Mouse (Mus musculus) inflammation-experienced regulatory T-cells, adult 6 months (primary cell): ENCODE data around the gene Rfx4. TPM values are rescaled to one million over a fixed set of nuclear protein-coding genes. Genes with fewer than 3 reads are reported as not detected.

Experiments
- ATAC-seq: one replicate; pipeline ENCODE4 v1.8.0; 2017
- polyA plus RNA-seq, 3 experiments: library from polyadenylated mRNA; unstranded; fragments of 100-300 nt; shearing (Covaris generic); gene quantifications; one replicate each; pipeline ENCODE4 v1.2.1; 2017

Gene Rfx4
- polyA plus RNA-seq, 3 experiments from 2014 or later, result 0.18 TPM; not detected in 2

DNA sequence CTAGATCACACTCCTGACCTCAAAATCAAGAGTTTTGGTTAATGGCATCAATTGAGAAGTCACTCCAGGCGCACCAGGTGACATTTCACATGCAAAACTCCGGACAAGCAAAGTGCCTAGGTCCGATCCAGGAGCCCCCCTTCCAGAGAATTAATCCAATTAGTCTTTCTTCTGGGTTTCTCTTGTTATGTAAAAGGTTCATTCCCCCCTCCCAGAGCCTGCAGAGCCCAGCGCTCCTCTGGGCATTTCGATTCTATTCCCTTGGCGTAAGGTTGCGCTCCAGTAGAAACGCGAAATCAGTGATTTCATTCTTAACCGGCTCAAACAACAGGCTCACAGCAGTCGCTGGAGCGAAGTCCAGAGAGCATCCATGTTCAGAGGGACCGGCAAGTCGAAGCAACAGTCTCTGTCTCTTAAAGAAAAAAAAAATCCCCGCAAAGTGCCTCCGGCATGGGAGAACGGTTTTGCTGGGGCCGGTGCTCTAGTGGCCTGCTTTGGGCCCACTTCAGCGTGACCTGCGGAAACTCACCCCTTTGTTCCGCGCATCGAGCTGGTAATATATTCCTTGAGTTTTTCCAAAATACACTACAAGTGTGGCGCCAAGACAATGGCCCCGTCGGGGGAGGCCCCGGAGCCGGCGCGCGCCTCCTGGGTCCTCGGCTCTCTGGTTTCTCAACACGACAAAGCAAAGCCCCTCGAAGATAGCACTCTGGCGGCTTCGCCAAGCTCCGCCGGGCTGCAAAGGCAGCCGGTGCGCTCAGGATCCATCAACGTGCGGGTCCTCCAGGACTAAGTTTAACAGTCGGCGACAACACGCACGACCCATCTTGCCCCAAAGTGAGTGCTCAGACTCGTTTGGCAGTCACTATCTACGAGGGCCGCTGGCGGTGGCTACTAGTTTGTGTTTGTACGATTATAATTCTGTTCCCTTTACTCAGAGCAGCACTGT, 2.9 kb downstream of the Rfx4 start:
- no peak for ATAC-seq

DNA sequence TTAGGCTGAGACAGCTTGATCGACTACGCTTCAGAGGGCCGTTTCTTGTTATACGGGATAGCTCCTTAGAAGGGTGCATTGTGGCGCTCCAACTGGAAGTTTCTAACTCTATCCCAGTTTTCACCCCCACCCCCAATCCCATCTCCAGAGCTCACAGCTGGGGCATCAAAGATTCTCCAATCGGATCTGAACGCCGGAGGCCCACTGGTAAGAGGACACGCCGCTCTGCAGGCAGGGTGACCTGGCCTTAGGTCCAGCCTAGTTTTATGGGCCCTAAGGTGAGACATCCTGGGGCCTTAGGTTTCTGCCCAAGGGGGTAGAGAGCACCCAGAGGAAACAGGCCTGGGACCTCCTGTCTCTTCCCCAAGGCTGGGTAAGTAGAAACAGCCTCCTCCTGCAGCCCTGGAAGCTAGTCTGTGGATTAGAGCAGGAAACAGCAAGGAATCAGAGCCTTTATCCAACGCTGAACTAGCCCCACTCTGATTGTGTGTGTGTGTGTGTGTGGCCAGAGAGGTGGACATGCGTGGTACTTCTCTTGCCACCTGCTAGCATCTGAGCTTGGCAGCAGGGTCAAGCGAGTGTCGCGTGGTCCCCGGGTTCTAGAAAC, 3.8 kb downstream of the Rfx4 start:
- no peak for ATAC-seq

GRCm38 (mm10) chr10:84760118-84761111, 4.6 kb downstream of the Rfx4 start:
- ATAC-seq, result no peak

- ATAC-seq, result peak; percentile 93
Measured at GRCm38 (mm10) chr10:84768766-84769165, 12.9 kb downstream of the Rfx4 start.

DNA sequence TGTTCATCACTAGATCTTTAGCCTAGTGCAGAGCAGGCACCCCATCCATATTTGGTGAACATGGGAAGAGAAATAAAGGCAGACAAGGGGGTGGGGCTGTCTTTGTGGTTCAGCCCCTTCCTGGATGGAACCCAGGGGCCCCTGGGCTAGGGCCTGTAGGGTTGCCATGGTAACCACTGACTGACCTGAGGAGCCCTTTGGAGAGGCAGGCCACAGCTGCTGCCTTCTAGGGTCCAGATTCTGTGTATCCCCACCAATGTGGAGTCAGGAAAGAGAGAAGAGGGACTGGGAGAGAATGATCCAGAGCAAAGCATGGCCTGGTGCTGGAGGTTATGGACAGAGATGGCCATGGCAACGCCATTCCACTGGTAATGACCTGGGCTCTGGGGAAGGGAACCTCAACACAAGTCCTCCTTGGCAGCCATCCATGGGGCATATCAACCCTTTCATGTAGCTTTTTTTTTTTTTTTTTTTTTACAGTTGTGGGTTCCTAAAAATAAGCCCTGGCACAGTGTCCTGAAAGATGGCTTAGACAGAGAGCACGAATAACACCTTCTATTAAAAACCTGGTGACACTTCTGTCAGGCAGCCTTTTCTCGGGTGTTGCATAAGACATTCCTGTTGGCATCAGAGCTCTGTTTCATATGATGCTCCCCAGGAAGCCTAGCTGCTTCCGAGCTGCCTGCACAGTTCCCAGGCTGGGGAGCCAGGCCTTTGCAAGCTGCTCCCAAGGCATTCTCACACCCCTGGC, 16.7 kb downstream of the Rfx4 start:
- no peak for ATAC-seq

- ATAC-seq, result no peak
Measured at GRCm38 (mm10) chr10:84773889-84774288, 18.0 kb downstream of the Rfx4 start.

- ATAC-seq, result no peak
Measured at GRCm38 (mm10) chr10:84774573-84774972, 18.7 kb downstream of the Rfx4 start.

GRCm38 (mm10) chr10:84777109-84777508, 21.2 kb downstream of the Rfx4 start:
- ATAC-seq, result no peak

- no peak for ATAC-seq
Measured at GRCm38 (mm10) chr10:84777974-84778373, 22.1 kb downstream of the Rfx4 start.

- no peak for ATAC-seq
Measured at GRCm38 (mm10) chr10:84780828-84781227, 25.0 kb downstream of the Rfx4 start.

- no peak for ATAC-seq
Measured at GRCm38 (mm10) chr10:84785339-84785738, 29.5 kb downstream of the Rfx4 start.

DNA sequence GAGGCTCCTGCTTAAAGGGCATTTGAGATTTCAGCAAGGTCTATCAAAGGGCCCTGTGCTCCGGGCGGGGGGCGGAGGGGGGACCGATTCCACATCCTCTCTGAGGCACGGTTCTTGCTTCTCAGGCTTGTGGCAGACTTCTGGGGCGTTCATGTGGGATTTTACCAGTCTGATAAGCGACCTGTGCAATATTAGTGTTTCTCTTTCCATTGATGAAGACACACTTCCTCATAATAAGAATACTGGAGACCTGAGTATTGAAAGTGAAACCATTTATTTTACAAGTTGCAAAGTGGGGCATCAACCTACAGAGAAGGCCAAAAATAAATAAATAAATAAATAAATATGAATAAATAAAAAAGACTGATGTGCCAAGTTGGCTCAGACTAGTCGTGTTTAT, 34.5 kb downstream of the Rfx4 start:
- ATAC-seq, result no peak

- ATAC-seq, result no peak
Measured at GRCm38 (mm10) chr10:84791181-84791580, 35.3 kb downstream of the Rfx4 start.

DNA sequence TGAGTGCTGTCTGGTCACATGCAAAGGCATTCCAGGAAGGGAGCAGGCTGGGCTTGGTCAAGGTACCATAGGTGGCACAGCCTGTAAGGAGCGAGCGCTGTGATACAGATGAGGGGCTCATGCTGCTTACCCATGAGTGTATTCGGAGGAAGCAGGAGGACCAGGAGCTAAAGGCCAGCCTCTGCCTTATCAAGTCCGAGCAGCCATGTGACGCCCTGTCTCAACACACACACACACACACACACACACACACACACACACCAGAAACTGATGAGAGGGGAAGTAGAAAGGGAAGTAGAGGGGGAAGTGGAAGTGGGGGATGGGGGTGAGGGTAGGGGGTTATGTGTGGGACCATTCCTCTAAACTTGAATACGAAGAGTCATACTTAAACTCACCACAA, 45.7 kb downstream of the Rfx4 start:
- ATAC-seq, result no peak

DNA sequence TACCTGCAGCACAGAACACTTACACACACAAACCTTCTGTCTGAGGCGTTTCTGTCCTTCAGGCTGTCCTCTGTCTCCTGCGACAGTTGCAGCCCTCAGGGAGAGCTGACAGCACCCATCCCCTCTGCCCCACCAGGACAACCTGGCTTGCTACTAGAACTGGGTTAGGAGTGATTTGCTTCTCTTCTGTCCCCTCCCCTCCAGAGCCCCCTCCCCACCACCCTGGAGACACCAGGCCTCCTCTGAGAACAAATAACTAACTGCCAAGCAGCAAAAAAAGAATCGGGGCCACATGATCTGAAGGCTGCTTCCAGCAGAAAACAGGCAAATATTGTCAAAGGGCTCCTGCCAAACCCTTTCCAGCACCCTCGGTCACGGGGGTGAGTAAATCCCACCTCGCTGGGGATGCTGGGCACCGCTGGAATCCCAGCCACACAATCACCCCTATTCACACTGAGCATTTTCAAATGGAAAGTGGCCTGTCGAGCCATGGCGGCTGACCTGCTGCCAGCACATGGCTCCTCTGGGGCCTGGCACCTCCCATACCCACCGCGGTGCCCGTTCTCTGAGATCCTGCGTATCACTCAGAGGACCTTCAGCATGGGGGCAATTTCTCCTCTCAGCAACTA, 47.5 kb downstream of the Rfx4 start:
- no peak for ATAC-seq

GRCm38 (mm10) chr10:84805576-84805975, 49.7 kb downstream of the Rfx4 start:
- no peak for ATAC-seq

DNA sequence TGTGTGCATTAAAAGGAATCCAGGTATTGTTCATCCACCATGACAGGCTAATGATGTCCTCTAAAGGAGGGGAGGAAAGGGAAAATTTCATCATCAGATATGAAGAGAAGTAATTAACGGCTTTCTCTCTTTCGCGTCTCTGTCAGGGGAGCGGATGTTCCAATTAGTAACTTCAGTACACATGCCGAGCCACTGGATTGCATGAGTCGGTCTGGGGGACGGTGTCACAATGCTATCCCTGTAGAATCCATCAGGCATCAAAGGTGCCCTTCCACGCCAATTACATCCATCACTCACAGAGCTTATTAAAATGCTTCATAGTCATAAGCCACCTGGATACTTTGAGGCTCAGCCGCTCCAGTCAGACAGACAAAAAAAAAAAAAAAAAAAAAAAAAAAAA, 51.3 kb downstream of the Rfx4 start:
- no peak for ATAC-seq

GRCm38 (mm10) chr10:84810030-84810849, 54.4 kb downstream of the Rfx4 start:
- ATAC-seq, result no peak

- ATAC-seq, result no peak
Measured at GRCm38 (mm10) chr10:84811171-84811912, 55.5 kb downstream of the Rfx4 start.

GRCm38 (mm10) chr10:84811913-84812295, 56.0 kb downstream of the Rfx4 start:
- ATAC-seq, result no peak
